Comparison of ENCODE assay signal across 52 mouse cellular contexts in the genomic region with DNA sequence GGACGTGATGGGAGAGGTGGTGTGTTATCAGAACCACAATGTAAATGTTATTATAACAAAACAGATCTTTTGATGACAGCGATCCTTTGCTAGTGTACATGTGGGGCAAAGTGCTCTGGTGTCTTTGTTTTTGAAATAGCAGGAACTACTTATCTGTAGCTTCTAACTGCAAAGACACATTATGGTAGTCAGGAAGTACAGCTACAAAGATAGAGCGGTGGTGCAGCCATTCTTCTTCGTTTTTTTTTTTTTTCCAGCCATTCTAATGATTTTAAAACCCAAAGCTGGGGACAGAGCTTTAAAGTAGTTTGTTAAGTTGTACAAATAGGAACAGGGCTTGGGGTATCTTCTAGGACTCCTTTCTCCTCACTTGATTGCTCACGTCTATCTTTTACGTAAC. TPM values are rescaled to one million over a fixed set of nuclear protein-coding genes. Genes with fewer than 3 reads are reported as not detected.
"Had no signal": no experiment of that assay in that cellular context is flagged by ENCODE, and none has a peak within 500 bp of the region (broad histone marks: within the 10 kb centered on the region; RNA-seq: fewer than 3 reads in every experiment).

No protein-coding gene starts in this region.

- H3K4me1 ChIP-seq: intestine, embryonic 15.5 days had no signal

- H3K27ac ChIP-seq: heart, embryonic 10.5 days; heart, embryonic 13.5 days; heart, embryonic 15.5 days; hindbrain, embryonic 10.5 days; hindbrain, embryonic 12.5 days; hindbrain, embryonic 13.5 days; hindbrain, embryonic 14.5 days; hindbrain, embryonic 15.5 days; hindbrain, postnatal 0 days; intestine, embryonic 15.5 days; kidney, embryonic 15.5 days; kidney, postnatal 0 days; layer of hippocampus, adult 2 months; left cerebral cortex, adult 2 months had no signal

- DNase-seq: heart, postnatal 10 days; heart, postnatal 14 days; heart, postnatal 36 days; heart, postnatal 4 days; kidney, adult 11 months; kidney, adult 18-20 months; kidney, adult 2 months; kidney, adult 8-10 months; kidney, adult 9 months; kidney, postnatal 10 days; kidney, postnatal 14 days; kidney, postnatal 25 days; kidney, postnatal 36 days; kidney, postnatal 4 days; layer of hippocampus, adult 9-11 months; layer of hippocampus, postnatal 36 days had no signal

- H3K36me3 ChIP-seq: intestine, embryonic 15.5 days had no signal

- ATAC-seq: hindbrain, embryonic 16.5 days; hindbrain, postnatal 0 days; inflammation-experienced regulatory T-cells, adult 6 months; intestine, embryonic 15.5 days; intestine, embryonic 16.5 days; intestine, postnatal 0 days had no signal

- H3K27me3 ChIP-seq: heart, embryonic 12.5 days; heart, embryonic 13.5 days; heart, embryonic 15.5 days; hindbrain, embryonic 12.5 days; hindbrain, embryonic 15.5 days; intestine, embryonic 15.5 days; kidney, embryonic 15.5 days had no signal

- H3K9ac ChIP-seq: heart, embryonic 12.5 days; heart, embryonic 13.5 days; heart, embryonic 15.5 days; hindbrain, embryonic 12.5 days; hindbrain, embryonic 13.5 days; hindbrain, embryonic 14.5 days; hindbrain, embryonic 15.5 days; intestine, embryonic 15.5 days; kidney, embryonic 15.5 days had no signal

- H3K4me2 ChIP-seq: heart, embryonic 11.5 days; heart, embryonic 12.5 days; heart, embryonic 13.5 days; heart, embryonic 15.5 days; hindbrain, embryonic 12.5 days; hindbrain, embryonic 13.5 days; hindbrain, embryonic 14.5 days; hindbrain, embryonic 15.5 days; intestine, embryonic 15.5 days; kidney, embryonic 15.5 days had no signal

- H3K4me3 ChIP-seq: heart, embryonic 10.5 days; heart, embryonic 12.5 days; heart, embryonic 13.5 days; heart, embryonic 15.5 days; hindbrain, embryonic 10.5 days; hindbrain, embryonic 12.5 days; hindbrain, embryonic 13.5 days; hindbrain, embryonic 15.5 days; intestine, embryonic 15.5 days; kidney, embryonic 15.5 days; layer of hippocampus, adult 2 months; left cerebral cortex, adult 2 months had no signal

- H3K9me3 ChIP-seq: heart, embryonic 10.5 days; heart, embryonic 12.5 days; heart, embryonic 13.5 days; heart, embryonic 15.5 days; hindbrain, embryonic 10.5 days; hindbrain, embryonic 12.5 days; hindbrain, embryonic 13.5 days; hindbrain, embryonic 15.5 days; intestine, embryonic 15.5 days; kidney, embryonic 15.5 days had no signal

RNA-seq across cellular contexts. Expression of gene Panx3, which starts 9.6 kb away (rescaled TPM):
- total RNA-seq: heart, postnatal 10 days; heart, postnatal 14 days; heart, postnatal 25 days; heart, postnatal 36 days; heart, postnatal 4 days; hematopoietic stem cell, adult 5-6 weeks; hindbrain, postnatal 0 days; layer of hippocampus, adult 18-20 months; layer of hippocampus, adult 2 months; layer of hippocampus, adult 8-10 months; layer of hippocampus, postnatal 10 days; layer of hippocampus, postnatal 14 days; layer of hippocampus, postnatal 25 days; layer of hippocampus, postnatal 36 days; left cerebral cortex, adult 18-20 months; left cerebral cortex, adult 2 months had no signal
- polyA plus RNA-seq: heart, embryonic 14.5 days; heart, postnatal 0 days; hindbrain, embryonic 15.5 days; inflammation-experienced regulatory T-cells, adult 6 months; intestine, embryonic 14.5 days; intestine, embryonic 15.5 days; intestine, embryonic 16.5 days; intestine, postnatal 0 days; kidney, adult 2 months; kidney, embryonic 14.5 days; kidney, embryonic 15.5 days; kidney, embryonic 16.5 days; large intestine, adult 2 months had no signal

RNA-seq across cellular contexts. Expression of gene Spa17, which starts 45.9 kb away (rescaled TPM):
- total RNA-seq: hindbrain, postnatal 0 days had no signal

RNA-seq across cellular contexts. Expression of gene Olfr160, which starts 56.6 kb away (rescaled TPM):
- total RNA-seq: heart, postnatal 10 days; heart, postnatal 14 days; heart, postnatal 25 days; heart, postnatal 36 days; heart, postnatal 4 days; hematopoietic stem cell, adult 5-6 weeks; hindbrain, postnatal 0 days; layer of hippocampus, adult 18-20 months; layer of hippocampus, adult 2 months; layer of hippocampus, adult 8-10 months; layer of hippocampus, postnatal 10 days; layer of hippocampus, postnatal 14 days; layer of hippocampus, postnatal 25 days; layer of hippocampus, postnatal 36 days; left cerebral cortex, adult 18-20 months; left cerebral cortex, adult 2 months had no signal
- polyA plus RNA-seq: heart, embryonic 10.5 days; heart, embryonic 11.5 days; heart, embryonic 12.5 days; heart, embryonic 13.5 days; heart, embryonic 14.5 days; heart, embryonic 15.5 days; heart, embryonic 16.5 days; heart, postnatal 0 days; hindbrain, embryonic 10.5 days; hindbrain, embryonic 11.5 days; hindbrain, embryonic 12.5 days; hindbrain, embryonic 13.5 days; hindbrain, embryonic 14.5 days; hindbrain, embryonic 15.5 days; hindbrain, embryonic 16.5 days; hindbrain, postnatal 0 days; inflammation-experienced regulatory T-cells, adult 6 months; intestine, embryonic 14.5 days; intestine, embryonic 15.5 days; intestine, embryonic 16.5 days; intestine, postnatal 0 days; kidney, adult 2 months; kidney, embryonic 14.5 days; kidney, embryonic 15.5 days; kidney, embryonic 16.5 days; kidney, postnatal 0 days; large intestine, adult 2 months had no signal
